ENCODE assay signal across 17 mouse cellular contexts in genomic region chr17:64951625-64951940, GRCm38 (mm10).
A peak's percentile ranks its signal among the peaks of the same experiment; 100 is the strongest.
DNase-seq lines count a peak whose midpoint lies in the region; ATAC-seq and TF ChIP-seq lines count a peak whose summit lies in the region.
"Had no signal": no experiment of that assay in that cellular context is flagged by ENCODE, and none has a peak within 500 bp of the region (broad histone marks: within the 10 kb centered on the region; RNA-seq: fewer than 3 reads in every experiment).

No protein-coding gene starts in this region.

- no peak overlapping the region for H3K9ac ChIP-seq in forebrain, embryonic 13.5 days
- H3K9ac ChIP-seq in forebrain, embryonic 11.5 days (ENCODE audit: low read length) = no peak overlapping the region
- H3K9ac ChIP-seq in forebrain, postnatal 0 days = no peak overlapping the region
- H3K9ac ChIP-seq in midbrain, embryonic 15.5 days = no peak overlapping the region
- H3K9ac ChIP-seq: embryonic facial prominence, embryonic 13.5 days; heart, embryonic 13.5 days; liver, embryonic 12.5 days had no signal

- H3K9me3 ChIP-seq in forebrain, embryonic 13.5 days (replicated peaks) = no peaks in the 10 kb centered on the region
- no peaks in the 10 kb centered on the region for H3K9me3 ChIP-seq in forebrain, embryonic 11.5 days (ENCODE audit: control insufficient read depth, low read length)
- no peaks in the 10 kb centered on the region for H3K9me3 ChIP-seq in forebrain, postnatal 0 days (ENCODE audit: low read length)
- H3K9me3 ChIP-seq in midbrain, embryonic 15.5 days = no peaks in the 10 kb centered on the region
- H3K9me3 ChIP-seq: embryonic facial prominence, embryonic 13.5 days; heart, embryonic 13.5 days; limb, embryonic 10.5 days; liver, embryonic 12.5 days had no signal

- no peak for DNase-seq in forebrain, embryonic 11.5 days (ENCODE audit: low spot score)
- peak; percentile 20 to 26 for DNase-seq in left cerebral cortex, postnatal 14 days (ENCODE audit: low spot score in 2 of 2)
- DNase-seq in left cerebral cortex, postnatal 4 days = no peak
- DNase-seq in cerebellum, adult 2 months = peak; percentile 20 to 42
- peak; percentile 44 for DNase-seq in forebrain, postnatal 0 days
- no peak for DNase-seq in urinary bladder, postnatal 36 days (ENCODE audit: low spot score in 2 of 2)
- DNase-seq: gastrocnemius, postnatal 36 days; heart, postnatal 4 days; kidney, adult 9 months had no signal

- no peak for TF ChIP-seq POLR2A in cerebellum, adult 2 months (IDR thresholded peaks at IDR 0.05; ENCODE audit: borderline replicate concordance, insufficient read depth, low read length)

- H3K4me1 ChIP-seq in forebrain, embryonic 13.5 days = peaks cover 4% of the 10 kb centered on the region; the same call in 1 of the 2 replicates
- no peaks in the 10 kb centered on the region for H3K4me1 ChIP-seq in forebrain, embryonic 11.5 days (replicated peaks; ENCODE audit: control insufficient read depth, insufficient read depth, low read length)
- H3K4me1 ChIP-seq in cerebellum, adult 2 months (ENCODE audit: control insufficient read depth, insufficient read depth, low read length) = peaks cover 3% of the 10 kb centered on the region; the same call in 1 of the 2 replicates
- H3K4me1 ChIP-seq in forebrain, postnatal 0 days (ENCODE audit: insufficient read depth) = peaks cover 4% of the 10 kb centered on the region; the same call in 1 of the 2 replicates
- H3K4me1 ChIP-seq in midbrain, embryonic 15.5 days = peaks cover 2% of the 10 kb centered on the region; the same call in 1 of the 2 replicates
- H3K4me1 ChIP-seq: embryonic facial prominence, embryonic 13.5 days; heart, embryonic 13.5 days; limb, embryonic 10.5 days; liver, embryonic 12.5 days; megakaryocyte, embryonic 14.5 days had no signal

- ATAC-seq in forebrain, embryonic 13.5 days = peak; percentile 78; the same call in 1 of the 2 replicates
- no peak for ATAC-seq in forebrain, embryonic 11.5 days (replicated peaks; ENCODE audit: low FRiP score)
- ATAC-seq in forebrain, postnatal 0 days = peak; percentile 69
- no peak for ATAC-seq in midbrain, embryonic 15.5 days (replicated peaks)
- ATAC-seq: activated CD4-positive, CD25-positive, alpha-beta regulatory T cell, adult 4 months; liver, embryonic 12.5 days had no signal

- no peaks in the 10 kb centered on the region for H3K27me3 ChIP-seq in forebrain, embryonic 13.5 days
- no peaks in the 10 kb centered on the region for H3K27me3 ChIP-seq in forebrain, embryonic 11.5 days (ENCODE audit: control insufficient read depth, insufficient read depth, low read length)
- H3K27me3 ChIP-seq in cerebellum, adult 2 months (ENCODE audit: control insufficient read depth, insufficient read depth, low read length) = no peaks in the 10 kb centered on the region
- no peaks in the 10 kb centered on the region for H3K27me3 ChIP-seq in forebrain, postnatal 0 days (ENCODE audit: insufficient read depth, low read length)
- H3K27me3 ChIP-seq in midbrain, embryonic 15.5 days (replicated peaks) = no peaks in the 10 kb centered on the region
- H3K27me3 ChIP-seq: embryonic facial prominence, embryonic 13.5 days; heart, embryonic 13.5 days; liver, embryonic 12.5 days; megakaryocyte, embryonic 14.5 days had no signal

- intact Hi-C loops in left cerebral cortex, postnatal 14 days (cut with DNase I) = no loop called here
- intact Hi-C loops in left cerebral cortex, postnatal 4 days (cut with DNase I) = no loop called here

- H3K36me3 ChIP-seq in forebrain, embryonic 13.5 days (ENCODE audit: poor library complexity, severe bottlenecking) = no peaks in the 10 kb centered on the region
- no peaks in the 10 kb centered on the region for H3K36me3 ChIP-seq in forebrain, embryonic 11.5 days (ENCODE audit: control insufficient read depth, insufficient read depth, low read length)
- H3K36me3 ChIP-seq in forebrain, postnatal 0 days (ENCODE audit: insufficient read depth) = no peaks in the 10 kb centered on the region
- no peaks in the 10 kb centered on the region for H3K36me3 ChIP-seq in midbrain, embryonic 15.5 days (replicated peaks)
- H3K36me3 ChIP-seq: embryonic facial prominence, embryonic 13.5 days; heart, embryonic 13.5 days; limb, embryonic 10.5 days; liver, embryonic 12.5 days had no signal

- TF ChIP-seq CTCF in cerebellum, adult 2 months (IDR thresholded peaks at IDR 0.05; ENCODE audit: borderline replicate concordance, insufficient read depth, low read depth, low read length) = no peak
- no peak for TF ChIP-seq CTCF in forebrain, postnatal 0 days (IDR thresholded peaks at IDR 0.05; ENCODE audit: low read depth)

- WGBS in forebrain, embryonic 13.5 days = 68% methylated on average over 1 of the region's 1 CpGs
- WGBS in forebrain, embryonic 11.5 days = 85% methylated on average over 1 of the region's 1 CpGs
- 4% methylated on average over 1 of the region's 1 CpGs for WGBS in cerebellum, adult 2 months
- WGBS in forebrain, postnatal 0 days = 41% methylated on average over 1 of the region's 1 CpGs
- WGBS in midbrain, embryonic 15.5 days = 72% methylated on average over 1 of the region's 1 CpGs

- no peak overlapping the region for H3K27ac ChIP-seq in forebrain, embryonic 13.5 days
- no peak overlapping the region for H3K27ac ChIP-seq in forebrain, embryonic 11.5 days (ENCODE audit: low read depth, low read length)
- no peak overlapping the region for H3K27ac ChIP-seq in cerebellum, adult 2 months (ENCODE audit: insufficient read depth, low read length)
- no peak overlapping the region for H3K27ac ChIP-seq in forebrain, postnatal 0 days (ENCODE audit: low read depth, low read length)
- no peak overlapping the region for H3K27ac ChIP-seq in midbrain, embryonic 15.5 days
- H3K27ac ChIP-seq: embryonic facial prominence, embryonic 13.5 days; heart, embryonic 13.5 days; limb, embryonic 10.5 days; liver, embryonic 12.5 days had no signal

- no peak overlapping the region for H3K4me3 ChIP-seq in forebrain, embryonic 13.5 days
- H3K4me3 ChIP-seq in forebrain, embryonic 11.5 days (ENCODE audit: low read depth, low read length) = no peak overlapping the region
- H3K4me3 ChIP-seq in cerebellum, adult 2 months (replicated peaks; ENCODE audit: insufficient read depth, low read depth, low read length) = no peak overlapping the region
- no peak overlapping the region for H3K4me3 ChIP-seq in forebrain, postnatal 0 days (ENCODE audit: low read depth, low read length)
- no peak overlapping the region for H3K4me3 ChIP-seq in midbrain, embryonic 15.5 days
- H3K4me3 ChIP-seq: embryonic facial prominence, embryonic 13.5 days; heart, embryonic 13.5 days; limb, embryonic 10.5 days; liver, embryonic 12.5 days; megakaryocyte, embryonic 14.5 days had no signal

- no peak overlapping the region for H3K4me2 ChIP-seq in forebrain, embryonic 13.5 days
- no peak overlapping the region for H3K4me2 ChIP-seq in forebrain, embryonic 11.5 days (ENCODE audit: low read depth, low read length, severe bottlenecking)
- no peak overlapping the region for H3K4me2 ChIP-seq in forebrain, postnatal 0 days (ENCODE audit: low read depth)
- H3K4me2 ChIP-seq in midbrain, embryonic 15.5 days = no peak overlapping the region
- H3K4me2 ChIP-seq: embryonic facial prominence, embryonic 13.5 days; heart, embryonic 13.5 days; liver, embryonic 12.5 days had no signal

Comparison
In these comparisons a context has a peak if more than half of its experiments do, and no peak if none do; other contexts are left out.
1. ATAC-seq: peak in forebrain, embryonic 13.5 days (single experiment) and forebrain, postnatal 0 days (single experiment); none in forebrain, embryonic 11.5 days (single experiment) and midbrain, embryonic 15.5 days (single experiment).
2. DNase-seq: peak in left cerebral cortex, postnatal 14 days (2 of 2), cerebellum, adult 2 months (2 of 2) and forebrain, postnatal 0 days (single experiment); none in forebrain, embryonic 11.5 days (single experiment), left cerebral cortex, postnatal 4 days (single experiment) and urinary bladder, postnatal 36 days (0 of 2).